Mouse (Mus musculus): Measurements from ENCODE around the gene Chtop. TPM values are rescaled to one million over a fixed set of nuclear protein-coding genes. Genes with fewer than 3 reads are reported as not detected.

Gene Chtop
- total and polyA plus RNA-seq, 2 experiments from 2014 or later: 162 to 220 TPM

GRCm38 (mm10) chr3:90537905-90538296 is 28.6 kb upstream of the Chtop start:
- H3K36me3 ChIP-seq (ENCODE audit: insufficient read depth, low read length): no peaks in the 10 kb centered on the region
- no peaks in the 10 kb centered on the region for H3K9me3 ChIP-seq (ENCODE audit: low read length)
- H3K4me3 ChIP-seq (ENCODE audit: low read length): peak overlapping the region; percentile 18; the same call in 1 of the 2 replicates
- WGBS: 70% methylated on average over 5 of the region's 5 CpGs
- no peaks in the 10 kb centered on the region for H3K27me3 ChIP-seq (ENCODE audit: insufficient read depth, low read length)
- DNase-seq (ENCODE audit: low spot score) (no peak), ATAC-seq (no peak)
- peaks cover 9% of the 10 kb centered on the region; the same call in 1 of the 2 replicates for H3K4me1 ChIP-seq (ENCODE audit: insufficient read depth, low read length)
- H3K27ac ChIP-seq: peak overlapping the region; percentile 36; the same call in 1 of the 2 replicates
- H3K4me2 ChIP-seq (ENCODE audit: low read depth, low read length): peak overlapping the region; percentile 38
- TF ChIP-seq CTCF (IDR thresholded peaks at IDR 0.05; ENCODE audit: low read depth): no peak
- no peak overlapping the region; the same call in 1 of the 2 replicates for H3K9ac ChIP-seq (replicated peaks; ENCODE audit: low read length)

- TF ChIP-seq CTCF (IDR thresholded peaks at IDR 0.05; ENCODE audit: low read depth): no peak
- peaks cover 9% of the 10 kb centered on the region; the same call in 1 of the 2 replicates for H3K4me1 ChIP-seq (ENCODE audit: insufficient read depth, low read length)
- peak within 1 kb of the TSS; percentile 5; the same call in 1 of the 2 replicates for H3K9ac ChIP-seq (replicated peaks; ENCODE audit: low read length)
- H3K27ac ChIP-seq: peak within 1 kb of the TSS; percentile 36; the same call in 1 of the 2 replicates
- H3K4me3 ChIP-seq (ENCODE audit: low read length): peak within 1 kb of the TSS; percentile 18; the same call in 1 of the 2 replicates
- 33% methylated on average over 10 of the region's 10 CpGs for WGBS
- DNase-seq (ENCODE audit: low spot score) (peak; percentile 41), ATAC-seq (peak; percentile 71; the same call in 1 of the 2 replicates)
- no peaks in the 10 kb centered on the region for H3K9me3 ChIP-seq (ENCODE audit: low read length)
- no peaks in the 10 kb centered on the region for H3K27me3 ChIP-seq (ENCODE audit: insufficient read depth, low read length)
- peak within 1 kb of the TSS; percentile 38 for H3K4me2 ChIP-seq (ENCODE audit: low read depth, low read length)
- no peaks in the 10 kb centered on the region for H3K36me3 ChIP-seq (ENCODE audit: insufficient read depth, low read length)
Observed at GRCm38 (mm10) chr3:90537141-90537904, 28.0 kb upstream of the Chtop start, which contains the start of gene S100a16. TSS of gene S100a16 (plus strand) at chr3:90537254.

- no peak for TF ChIP-seq CTCF (IDR thresholded peaks at IDR 0.05; ENCODE audit: low read depth)
- H3K36me3 ChIP-seq (ENCODE audit: insufficient read depth, low read length): no peaks in the 10 kb centered on the region
- no peak overlapping the region for H3K4me3 ChIP-seq (ENCODE audit: low read length)
- ATAC-seq (no peak), DNase-seq (ENCODE audit: low spot score) (no peak)
- no peaks in the 10 kb centered on the region for H3K27me3 ChIP-seq (ENCODE audit: insufficient read depth, low read length)
- H3K4me2 ChIP-seq (ENCODE audit: low read depth, low read length): no peak overlapping the region
- H3K9me3 ChIP-seq (ENCODE audit: low read length): no peaks in the 10 kb centered on the region
- H3K4me1 ChIP-seq (ENCODE audit: insufficient read depth, low read length): no peaks in the 10 kb centered on the region
- H3K9ac ChIP-seq (replicated peaks; ENCODE audit: low read length): no peak overlapping the region
- WGBS: 65% methylated on average over 1 of the region's 1 CpGs
- no peak overlapping the region for H3K27ac ChIP-seq
Observed at GRCm38 (mm10) chr3:90535446-90535845, 26.1 kb upstream of the Chtop start.

GRCm38 (mm10) chr3:90531713-90532112 is 22.4 kb upstream of the Chtop start:
- no peaks in the 10 kb centered on the region for H3K9me3 ChIP-seq (ENCODE audit: low read length)
- H3K9ac ChIP-seq (replicated peaks; ENCODE audit: low read length): no peak overlapping the region
- no peak for ATAC-seq
- H3K36me3 ChIP-seq (ENCODE audit: insufficient read depth, low read length): no peaks in the 10 kb centered on the region
- no peaks in the 10 kb centered on the region for H3K27me3 ChIP-seq (ENCODE audit: insufficient read depth, low read length)
- no peak overlapping the region for H3K27ac ChIP-seq
- H3K4me1 ChIP-seq (ENCODE audit: insufficient read depth, low read length): no peaks in the 10 kb centered on the region
- no peak for TF ChIP-seq CTCF (IDR thresholded peaks at IDR 0.05; ENCODE audit: low read depth)
- no peak overlapping the region for H3K4me3 ChIP-seq (ENCODE audit: low read length)
- no peak for DNase-seq (ENCODE audit: low spot score)
- 77% methylated on average over 5 of the region's 5 CpGs for WGBS
- H3K4me2 ChIP-seq (ENCODE audit: low read depth, low read length): no peak overlapping the region

- ATAC-seq (no peak), DNase-seq (ENCODE audit: low spot score) (no peak)
- 84% methylated on average over 7 of the region's 7 CpGs for WGBS
- H3K9ac ChIP-seq (replicated peaks; ENCODE audit: low read length): no peak overlapping the region
- H3K9me3 ChIP-seq (ENCODE audit: low read length): no peaks in the 10 kb centered on the region
- no peak overlapping the region for H3K4me3 ChIP-seq (ENCODE audit: low read length)
- H3K27me3 ChIP-seq (ENCODE audit: insufficient read depth, low read length): no peaks in the 10 kb centered on the region
- no peaks in the 10 kb centered on the region for H3K36me3 ChIP-seq (ENCODE audit: insufficient read depth, low read length)
- no peak for TF ChIP-seq CTCF (IDR thresholded peaks at IDR 0.05; ENCODE audit: low read depth)
- H3K27ac ChIP-seq: no peak overlapping the region
- H3K4me2 ChIP-seq (ENCODE audit: low read depth, low read length): no peak overlapping the region
- H3K4me1 ChIP-seq (ENCODE audit: insufficient read depth, low read length): no peaks in the 10 kb centered on the region
Observed at GRCm38 (mm10) chr3:90527291-90527873, 18.1 kb upstream of the Chtop start.

- no peak for DNase-seq (ENCODE audit: low spot score)
- H3K36me3 ChIP-seq (ENCODE audit: insufficient read depth, low read length): no peaks in the 10 kb centered on the region
- no peak within 1 kb of the TSS for H3K4me3 ChIP-seq (ENCODE audit: low read length)
- no peaks in the 10 kb centered on the region for H3K27me3 ChIP-seq (ENCODE audit: insufficient read depth, low read length)
- H3K9me3 ChIP-seq (ENCODE audit: low read length): no peaks in the 10 kb centered on the region
- no peak for TF ChIP-seq CTCF (IDR thresholded peaks at IDR 0.05; ENCODE audit: low read depth)
- no peaks in the 10 kb centered on the region for H3K4me1 ChIP-seq (ENCODE audit: insufficient read depth, low read length)
- H3K4me2 ChIP-seq (ENCODE audit: low read depth, low read length): no peak within 1 kb of the TSS
- H3K27ac ChIP-seq: no peak within 1 kb of the TSS
- ATAC-seq: no peak
- H3K9ac ChIP-seq (replicated peaks; ENCODE audit: low read length): no peak within 1 kb of the TSS
- WGBS: 75% methylated on average over 5 of the region's 5 CpGs
Observed at GRCm38 (mm10) chr3:90526580-90526979, 17.3 kb upstream of the Chtop start, which contains the start of gene S100a14. TSS of gene S100a14 (plus strand) at chr3:90526856.
